Mouse (Mus musculus) G1E (cell line): ENCODE data around the gene Prpf38a.

Experiments
- CTCF ChIP-seq: IDR thresholded peaks from 2 replicates; pipeline ENCODE4 v1.5.1; 2012; ENCODE audit warnings: low read depth, low read length, inconsistent platforms, mixed read lengths
- GATA1 ChIP-seq: IDR thresholded peaks from 2 replicates; pipeline ENCODE4 v1.6.1; 2012; ENCODE audit warnings: borderline replicate concordance, low read length, inconsistent platforms, mixed read lengths
- POLR2AphosphoS5 ChIP-seq: IDR thresholded peaks from 2 replicates; pipeline ENCODE4 v1.6.1; 2012; ENCODE audit warnings: low read depth, low read length, inconsistent platforms; ENCODE audit not compliant: insufficient replicate concordance

DNA sequence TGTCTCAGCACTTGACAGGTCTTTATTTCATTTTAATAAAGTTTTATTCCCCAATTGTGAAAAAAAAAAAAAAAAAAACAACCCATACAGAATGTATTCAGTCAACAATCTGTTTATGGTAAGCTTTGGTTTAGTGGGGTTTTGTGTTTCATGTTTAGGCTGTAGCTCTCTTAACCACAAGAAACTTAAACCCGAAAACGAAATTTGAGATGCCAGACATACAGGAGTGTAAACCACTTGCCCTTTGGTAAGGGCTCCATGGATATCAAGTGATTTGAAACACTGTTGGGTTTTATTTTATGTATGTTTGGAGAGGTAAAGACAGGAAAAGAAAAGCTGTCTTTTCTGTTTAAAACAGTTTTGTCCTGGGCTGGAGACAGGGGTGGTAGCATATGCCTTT lies 39.4 kb downstream of the Prpf38a start:
- no peak for TF ChIP-seq CTCF
- TF ChIP-seq GATA1 = no peak
- no peak for TF ChIP-seq POLR2AphosphoS5
